Mouse (Mus musculus) fibroblast of lung, adult 2 months (primary cell): ENCODE data around the gene Prr15l.
A peak's percentile ranks its signal among the peaks of the same experiment; 100 is the strongest.

Source experiments
- DNase-seq: peaks from one replicate; pipeline ENCODE4 v3.0.0-alpha.2; 2011; ENCODE audit warnings: low read depth

The Prr15l gene

GRCm38 (mm10) chr11:96928088-96928487 lies at the start of gene Prr15l:
Prr15l (plus strand) TSS chr11:96928104.
- no peak for DNase-seq

- no peak for DNase-seq
These were observed 49.2 kb upstream of the Prr15l start for GRCm38 (mm10) chr11:96878715-96879114.

- no peak for DNase-seq
These were observed 48.5 kb upstream of the Prr15l start for GRCm38 (mm10) chr11:96879359-96879758.

- DNase-seq = no peak
These were observed 47.6 kb upstream of the Prr15l start for GRCm38 (mm10) chr11:96880296-96880695.

- DNase-seq = no peak
These were observed 42.0 kb upstream of the Prr15l start for GRCm38 (mm10) chr11:96885901-96886340.

GRCm38 (mm10) chr11:96886942-96887546 lies 40.9 kb upstream of the Prr15l start:
- DNase-seq = no peak

- DNase-seq = no peak
These were observed 35.9 kb upstream of the Prr15l start for GRCm38 (mm10) chr11:96891784-96892527.

GRCm38 (mm10) chr11:96893203-96893842 lies 34.6 kb upstream of the Prr15l start:
- no peak for DNase-seq

- DNase-seq = no peak
These were observed 32.0 kb upstream of the Prr15l start for GRCm38 (mm10) chr11:96895886-96896285.

- DNase-seq = no peak
These were observed 28.2 kb upstream of the Prr15l start for GRCm38 (mm10) chr11:96899449-96900306.

GRCm38 (mm10) chr11:96901332-96901731 lies 26.6 kb upstream of the Prr15l start:
- DNase-seq = no peak

- DNase-seq = no peak
These were observed 25.0 kb upstream of the Prr15l start for GRCm38 (mm10) chr11:96902639-96903635.

GRCm38 (mm10) chr11:96906431-96907161 lies 21.3 kb upstream of the Prr15l start:
- DNase-seq = no peak

- DNase-seq = no peak
These were observed 19.3 kb upstream of the Prr15l start for GRCm38 (mm10) chr11:96908594-96908993.

GRCm38 (mm10) chr11:96910003-96910402 lies 17.9 kb upstream of the Prr15l start:
- DNase-seq = peak; percentile 56

GRCm38 (mm10) chr11:96912682-96913081 lies 15.2 kb upstream of the Prr15l start:
- DNase-seq = no peak

- peak; percentile 95 for DNase-seq
These were observed 11.6 kb upstream of the Prr15l start, which contains the start of gene Cdk5rap3 for GRCm38 (mm10) chr11:96916044-96916884. Cdk5rap3 (minus strand) TSS chr11:96916496.

GRCm38 (mm10) chr11:96916885-96917396 lies 11.0 kb upstream of the Prr15l start:
- no peak for DNase-seq

GRCm38 (mm10) chr11:96917415-96917814 lies 10.5 kb upstream of the Prr15l start:
- no peak for DNase-seq
